ENCODE assay signal across 8 mouse cellular contexts in the genomic region with DNA sequence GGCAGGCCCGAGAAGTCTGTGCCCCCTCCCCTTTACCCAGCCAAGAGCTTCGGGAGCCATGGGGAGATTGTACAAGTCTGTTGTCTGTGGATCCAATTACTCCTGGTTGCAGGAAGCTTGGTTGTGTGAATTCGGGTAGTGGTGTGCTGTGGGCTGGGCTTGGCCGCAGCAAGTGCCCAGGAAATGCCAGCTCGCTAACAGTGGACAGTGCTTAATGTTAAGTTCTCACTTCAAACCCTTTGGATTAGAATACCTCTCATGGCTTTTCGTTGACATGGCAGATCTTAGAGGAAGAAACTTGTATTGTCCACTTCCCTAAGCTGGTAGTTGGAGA. TPM values are rescaled to one million over a fixed set of nuclear protein-coding genes. Genes with fewer than 3 reads are reported as not detected.
DNase-seq lines count a peak whose midpoint lies in the region; ATAC-seq and TF ChIP-seq lines count a peak whose summit lies in the region.

No protein-coding gene starts in this region.

- DNase-seq in neural tube, embryonic 11.5 days (ENCODE audit: low spot score): no peak
- no peak for DNase-seq in neural tube, embryonic 10.5 days (ENCODE audit: extremely low spot score, low spot score)
- DNase-seq in forebrain, embryonic 10.5 days (ENCODE audit: extremely low spot score, low spot score): no peak
- no peak for DNase-seq in limb, embryonic 11.5 days (ENCODE audit: low spot score)
- DNase-seq in cerebellum, postnatal 14 days: no peak
- no peak for DNase-seq in adrenal gland, adult 8-10 months

- peaks cover 12% of the 10 kb centered on the region for H3K4me1 ChIP-seq in neural tube, embryonic 11.5 days (ENCODE audit: control insufficient read depth, insufficient read depth, low read length)
- H3K4me1 ChIP-seq in forebrain, embryonic 10.5 days: peaks cover 26% of the 10 kb centered on the region
- H3K4me1 ChIP-seq in limb, embryonic 11.5 days (ENCODE audit: control insufficient read depth, insufficient read depth, low read length): peaks cover 10% of the 10 kb centered on the region
- peaks cover 22% of the 10 kb centered on the region for H3K4me1 ChIP-seq in small intestine, adult 2 months (ENCODE audit: control insufficient read depth, insufficient read depth, insufficient read length, low read length)

- WGBS in neural tube, embryonic 11.5 days: 31% methylated on average over 6 of the region's 6 CpGs
- WGBS in forebrain, embryonic 10.5 days: 34% methylated on average over 6 of the region's 6 CpGs
- WGBS in limb, embryonic 11.5 days: 38% methylated on average over 6 of the region's 6 CpGs
- 4% methylated on average over 6 of the region's 6 CpGs for WGBS in small intestine, adult 2 months

- no peak for TF ChIP-seq POLR2A in small intestine, adult 2 months (IDR thresholded peaks at IDR 0.05; ENCODE audit: low read depth, low read length)

- ATAC-seq in neural tube, embryonic 11.5 days (ENCODE audit: insufficient read depth, low FRiP score, low TSS enrichment): no peak
- ATAC-seq in limb, embryonic 11.5 days (ENCODE audit: insufficient number of reproducible peaks, low FRiP score, low TSS enrichment, low read depth): no peak
- no peak for ATAC-seq in erythroid progenitor cell, adult 5-6 weeks (replicated peaks; ENCODE audit: low FRiP score, poor library complexity, severe bottlenecking)

- H3K27me3 ChIP-seq in neural tube, embryonic 11.5 days (ENCODE audit: control insufficient read depth, insufficient read depth, low read length): no peaks in the 10 kb centered on the region
- no peaks in the 10 kb centered on the region for H3K27me3 ChIP-seq in forebrain, embryonic 10.5 days (ENCODE audit: poor library complexity, severe bottlenecking)
- H3K27me3 ChIP-seq in limb, embryonic 11.5 days (ENCODE audit: control insufficient read depth, insufficient read depth, low read length): no peaks in the 10 kb centered on the region
- no peaks in the 10 kb centered on the region for H3K27me3 ChIP-seq in small intestine, adult 2 months (ENCODE audit: control insufficient read depth, insufficient read depth, low read length)

- peak overlapping the region; percentile 85 for H3K4me3 ChIP-seq in neural tube, embryonic 11.5 days (ENCODE audit: low read depth, low read length)
- peak overlapping the region; percentile 90 for H3K4me3 ChIP-seq in forebrain, embryonic 10.5 days
- peak overlapping the region; percentile 80 for H3K4me3 ChIP-seq in limb, embryonic 11.5 days (ENCODE audit: low read depth, low read length)
- peak overlapping the region; percentile 98 for H3K4me3 ChIP-seq in small intestine, adult 2 months (ENCODE audit: low read depth, low read length)

- peaks cover 4% of the 10 kb centered on the region; the same call in 1 of the 2 replicates for H3K36me3 ChIP-seq in neural tube, embryonic 11.5 days (ENCODE audit: control insufficient read depth, insufficient read depth, low read length)
- H3K36me3 ChIP-seq in forebrain, embryonic 10.5 days (replicated peaks): peaks cover 37% of the 10 kb centered on the region
- peaks cover 5% of the 10 kb centered on the region; the same call in 1 of the 2 replicates for H3K36me3 ChIP-seq in limb, embryonic 11.5 days (ENCODE audit: control insufficient read depth, insufficient read depth, low read length)
- peaks cover 21% of the 10 kb centered on the region for H3K36me3 ChIP-seq in small intestine, adult 2 months (ENCODE audit: control insufficient read depth, insufficient read depth, low read length)

- no peak for TF ChIP-seq CTCF in small intestine, adult 2 months (IDR thresholded peaks at IDR 0.05; ENCODE audit: extremely low read depth, insufficient read length, insufficient replicate concordance, low read depth, low read length)

- H3K9ac ChIP-seq in neural tube, embryonic 11.5 days (ENCODE audit: low read length): peak overlapping the region; percentile 87
- H3K9ac ChIP-seq in limb, embryonic 11.5 days (ENCODE audit: low read length): peak overlapping the region; percentile 82

- peak overlapping the region; percentile 92 for H3K4me2 ChIP-seq in neural tube, embryonic 11.5 days (ENCODE audit: low read depth)
- H3K4me2 ChIP-seq in limb, embryonic 11.5 days (ENCODE audit: low read depth, severe bottlenecking): peak overlapping the region; percentile 92

- H3K27ac ChIP-seq in neural tube, embryonic 11.5 days (ENCODE audit: low read depth, low read length): no peak overlapping the region
- peak overlapping the region; percentile 87 for H3K27ac ChIP-seq in forebrain, embryonic 10.5 days
- H3K27ac ChIP-seq in limb, embryonic 11.5 days (replicated peaks; ENCODE audit: low read depth, low read length): no peak overlapping the region
- H3K27ac ChIP-seq in small intestine, adult 2 months (ENCODE audit: insufficient read depth, low read depth, low read length): peak overlapping the region; percentile 95

- no peaks in the 10 kb centered on the region for H3K9me3 ChIP-seq in neural tube, embryonic 11.5 days (ENCODE audit: control insufficient read depth, low read length)
- no peaks in the 10 kb centered on the region for H3K9me3 ChIP-seq in forebrain, embryonic 10.5 days
- no peaks in the 10 kb centered on the region for H3K9me3 ChIP-seq in limb, embryonic 11.5 days (ENCODE audit: control insufficient read depth, low read length)

RNA-seq across cellular contexts. Expression of gene Tbc1d13, which starts 0.8 kb away (rescaled TPM):
- 12.4 and 15.3 TPM in 2 replicates for polyA plus RNA-seq in neural tube, embryonic 11.5 days (2014; fragmentation: Nextera tagmentation; extraction: Ambion mirVana)
- 7.8 and 8.6 TPM in 2 replicates for polyA plus RNA-seq in forebrain, embryonic 10.5 days (2016; fragmentation: Nextera tagmentation; extraction: Ambion mirVana)
- polyA plus RNA-seq in limb, embryonic 11.5 days (2014; fragmentation: Nextera tagmentation; extraction: Ambion mirVana): 14.2 and 16.8 TPM in 2 replicates
- polyA plus RNA-seq in small intestine, adult 2 months (2012; rRNA removed): 48.5 and 85.7 TPM in 2 replicates
- 4.7 and 9.2 TPM in 2 replicates for total RNA-seq in erythroid progenitor cell, adult 5-6 weeks (2015; ENCODE audit: low replicate concordance)
- 4.8 and 13.2 TPM in 2 replicates for total RNA-seq in erythroid progenitor cell, adult 5-6 weeks (2017; ENCODE audit: low replicate concordance)
- 10 to 100 TPM; 58.6 to 71.5 (median 64.5) TPM for total RNA-seq in adrenal gland, adult 8-10 months (2022)

RNA-seq across cellular contexts. Expression of gene Zer1, which starts 10.0 kb away (rescaled TPM):
- 5.4 and 5.9 TPM in 2 replicates for polyA plus RNA-seq in neural tube, embryonic 11.5 days (2014; fragmentation: Nextera tagmentation; extraction: Ambion mirVana)
- 6.3 and 6.6 TPM in 2 replicates for polyA plus RNA-seq in forebrain, embryonic 10.5 days (2016; fragmentation: Nextera tagmentation; extraction: Ambion mirVana)
- 6.7 and 8.7 TPM in 2 replicates for polyA plus RNA-seq in limb, embryonic 11.5 days (2014; fragmentation: Nextera tagmentation; extraction: Ambion mirVana)
- 21.1 and 39.1 TPM in 2 replicates for polyA plus RNA-seq in small intestine, adult 2 months (2012; rRNA removed)
- total RNA-seq in erythroid progenitor cell, adult 5-6 weeks (2015; ENCODE audit: low replicate concordance): 10.9 and 27.4 TPM in 2 replicates
- total RNA-seq in erythroid progenitor cell, adult 5-6 weeks (2017; ENCODE audit: low replicate concordance): 6.7 and 11.7 TPM in 2 replicates
- total RNA-seq in adrenal gland, adult 8-10 months (2022): 10 to 100 TPM; 45.6 to 74.7 (median 58.5) TPM

RNA-seq across cellular contexts. Expression of gene Endog, which starts 36.9 kb away (rescaled TPM):
- 14.6 and 15.2 TPM in 2 replicates for polyA plus RNA-seq in neural tube, embryonic 11.5 days (2014; fragmentation: Nextera tagmentation; extraction: Ambion mirVana)
- polyA plus RNA-seq in forebrain, embryonic 10.5 days (2016; fragmentation: Nextera tagmentation; extraction: Ambion mirVana): 17.1 and 17.9 TPM in 2 replicates
- 18.3 and 20.7 TPM in 2 replicates for polyA plus RNA-seq in limb, embryonic 11.5 days (2014; fragmentation: Nextera tagmentation; extraction: Ambion mirVana)
- polyA plus RNA-seq in small intestine, adult 2 months (2012; rRNA removed): 109 and 147 TPM in 2 replicates
- total RNA-seq in erythroid progenitor cell, adult 5-6 weeks (2015; ENCODE audit: low replicate concordance): not detected in 2 replicates
- total RNA-seq in erythroid progenitor cell, adult 5-6 weeks (2017; ENCODE audit: low replicate concordance): 1.7 TPM in 1 of 2 replicates, not detected in the other
- 10 to 100 TPM; 21.9 to 43.0 (median 31.0) TPM for total RNA-seq in adrenal gland, adult 8-10 months (2022)

RNA-seq across cellular contexts. Expression of gene Zdhhc12, which starts 40.9 kb away (rescaled TPM):
- polyA plus RNA-seq in neural tube, embryonic 11.5 days (2014; fragmentation: Nextera tagmentation; extraction: Ambion mirVana): 28.3 and 31.1 TPM in 2 replicates
- polyA plus RNA-seq in forebrain, embryonic 10.5 days (2016; fragmentation: Nextera tagmentation; extraction: Ambion mirVana): 34.2 and 35.4 TPM in 2 replicates
- 32.1 and 34.1 TPM in 2 replicates for polyA plus RNA-seq in limb, embryonic 11.5 days (2014; fragmentation: Nextera tagmentation; extraction: Ambion mirVana)
- polyA plus RNA-seq in small intestine, adult 2 months (2012; rRNA removed): 81.4 and 175 TPM in 2 replicates
- total RNA-seq in erythroid progenitor cell, adult 5-6 weeks (2015; ENCODE audit: low replicate concordance): 8.6 and 13.4 TPM in 2 replicates
- total RNA-seq in erythroid progenitor cell, adult 5-6 weeks (2017; ENCODE audit: low replicate concordance): 2.3 and 4.0 TPM in 2 replicates
- total RNA-seq in adrenal gland, adult 8-10 months (2022): 10 to 100 TPM; 16.4 to 23.9 (median 17.6) TPM

RNA-seq across cellular contexts. Expression of gene Spout1, which starts 43.9 kb away (rescaled TPM):
- 70.8 and 75.2 TPM in 2 replicates for polyA plus RNA-seq in neural tube, embryonic 11.5 days (2014; fragmentation: Nextera tagmentation; extraction: Ambion mirVana)
- 92.5 and 96.1 TPM in 2 replicates for polyA plus RNA-seq in forebrain, embryonic 10.5 days (2016; fragmentation: Nextera tagmentation; extraction: Ambion mirVana)
- polyA plus RNA-seq in limb, embryonic 11.5 days (2014; fragmentation: Nextera tagmentation; extraction: Ambion mirVana): 91.6 and 92.6 TPM in 2 replicates
- polyA plus RNA-seq in small intestine, adult 2 months (2012; rRNA removed): 10.9 and 16.8 TPM in 2 replicates
- 2.9 and 10.5 TPM in 2 replicates for total RNA-seq in erythroid progenitor cell, adult 5-6 weeks (2015; ENCODE audit: low replicate concordance)
- 3.5 and 7.6 TPM in 2 replicates for total RNA-seq in erythroid progenitor cell, adult 5-6 weeks (2017; ENCODE audit: low replicate concordance)
- total RNA-seq in adrenal gland, adult 8-10 months (2022): 10 to 100 TPM; 22.9 to 28.7 (median 28.4) TPM

Comparison
In these comparisons a context has a peak if more than half of its experiments do, and no peak if none do; other contexts are left out.
1. H3K27ac ChIP-seq: peak in forebrain, embryonic 10.5 days (single experiment) and small intestine, adult 2 months (single experiment); none in neural tube, embryonic 11.5 days (single experiment) and limb, embryonic 11.5 days (single experiment).
2. Peak in every context shown above with its lines, with median percentiles within 50 percentile points of each other: H3K4me3 ChIP-seq.